Mouse (Mus musculus): Measurements from ENCODE around the gene Chrna9.

DNA sequence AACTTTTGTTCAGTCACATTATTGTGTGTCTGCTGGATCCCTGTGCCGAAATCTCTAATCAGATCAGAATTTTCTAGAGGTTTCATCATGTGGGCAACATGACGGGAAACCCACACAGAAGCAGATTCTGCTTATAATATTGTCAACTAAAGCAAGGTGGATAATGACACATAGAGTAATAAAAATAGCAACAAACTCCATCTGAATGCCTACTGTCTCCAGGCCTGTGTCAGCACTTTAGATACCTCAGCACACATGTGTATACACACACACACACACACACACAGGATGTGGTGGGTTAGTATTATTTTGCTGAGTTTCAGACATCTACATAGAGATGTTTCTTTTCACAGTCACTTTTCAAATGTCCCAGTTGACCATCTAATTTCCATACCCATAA is 37.0 kb upstream of the Chrna9 start:
- TF ChIP-seq CTCF (IDR thresholded peaks at IDR 0.05; ENCODE audit: low read depth) = no peak
- no peak for TF ChIP-seq EP300 (IDR thresholded peaks at IDR 0.05; ENCODE audit: low read depth)
